Mouse (Mus musculus) midbrain, embryonic 15.5 days (tissue): ENCODE data around the gene Necab2. TPM values are rescaled to one million over a fixed set of nuclear protein-coding genes. Genes with fewer than 3 reads are reported as not detected.

ENCODE experiments used
- ATAC-seq: fragments of 200-750 bp; cut with Nextera tagmentation; replicated peaks from 2 replicates; pipeline ENCODE4 v1.8.0; 2017; ENCODE audit warnings: moderate TSS enrichment
- H3K27ac ChIP-seq: fragments of 300-500 bp; sonication (generic); 2 replicates; pipeline ENCODE4 v1.5.1; 2015; ENCODE audit warnings: mild to moderate bottlenecking, inconsistent platforms
- H3K27me3 ChIP-seq: fragments of 300-500 bp; sonication (generic); replicated peaks from 2 replicates; pipeline ENCODE4 v1.6.1; 2015; ENCODE audit warnings: inconsistent platforms
- H3K36me3 ChIP-seq: fragments of 300-500 bp; sonication (generic); replicated peaks from 2 replicates; pipeline ENCODE4 v1.6.1; 2015; ENCODE audit warnings: inconsistent platforms
- H3K4me1 ChIP-seq: fragments of 300-500 bp; sonication (generic); 2 replicates; pipeline ENCODE4 v1.6.1; 2015; ENCODE audit warnings: inconsistent platforms
- H3K4me2 ChIP-seq: fragments of 300-500 bp; sonication (generic); 2 replicates; pipeline ENCODE4 v1.6.1; 2015; ENCODE audit warnings: inconsistent platforms, mild to moderate bottlenecking, moderate library complexity
- H3K4me3 ChIP-seq: fragments of 300-500 bp; sonication (generic); 2 replicates; pipeline ENCODE4 v1.5.1; 2015; ENCODE audit warnings: mild to moderate bottlenecking, inconsistent platforms
- H3K9ac ChIP-seq: fragments of 300-500 bp; sonication (generic); 2 replicates; pipeline ENCODE4 v1.6.1; 2015; ENCODE audit warnings: mild to moderate bottlenecking, inconsistent platforms
- H3K9me3 ChIP-seq: fragments of 300-500 bp; sonication (generic); 2 replicates; pipeline ENCODE4 v1.6.1; 2016; ENCODE audit warnings: inconsistent platforms
- WGBS: fragments of 180-500 bp; shearing (Covaris S2); methylation state at CpG from one replicate; pipeline ENCODE4 v1.1.7; 2015; ENCODE audit warnings: mixed read lengths; 5-methylcytosine and 5-hydroxymethylcytosine counted together
- polyA plus RNA-seq: library from polyadenylated mRNA; unstranded; fragments of >200 nt; fragmentation: Nextera tagmentation; extraction: Ambion mirVana; gene quantifications from 2 replicates; pipeline ENCODE4 v1.2.1, GENCODE M21; 2015

Necab2 gene
- polyA plus RNA-seq, 1 experiment from 2014 or later, result 53.0 TPM

GRCm38 (mm10) chr8:119440952-119441270 lies 5.6 kb upstream of the Necab2 start:
- no peaks in the 10 kb centered on the region for H3K36me3 ChIP-seq
- H3K4me3 ChIP-seq, result no peak overlapping the region
- ATAC-seq, result 0 out of 2 replicates have a peak, but pooled peaks have one; percentile 11
- H3K27ac ChIP-seq, result no peak overlapping the region
- H3K9me3 ChIP-seq, result no peaks in the 10 kb centered on the region
- H3K4me2 ChIP-seq, result no peak overlapping the region
- 52% methylated on average over 1 of the region's 1 CpGs for WGBS
- 0 out of 2 replicates have a peak, but pooled peaks cover 4% of the 10 kb centered on the region for H3K27me3 ChIP-seq
- H3K9ac ChIP-seq, result no peak overlapping the region
- no peaks in the 10 kb centered on the region; the same call in 1 of the 2 replicates for H3K4me1 ChIP-seq

GRCm38 (mm10) chr8:119442013-119442412 lies 4.5 kb upstream of the Necab2 start:
- WGBS, result 72% methylated on average over 5 of the region's 5 CpGs
- no peak overlapping the region for H3K27ac ChIP-seq
- no peaks in the 10 kb centered on the region for H3K9me3 ChIP-seq
- H3K4me1 ChIP-seq, result peaks cover 4% of the 10 kb centered on the region
- H3K4me3 ChIP-seq, result no peak overlapping the region
- H3K4me2 ChIP-seq, result no peak overlapping the region
- no peak overlapping the region for H3K9ac ChIP-seq
- no peaks in the 10 kb centered on the region for H3K36me3 ChIP-seq
- ATAC-seq, result no peak
- H3K27me3 ChIP-seq, result 0 out of 2 replicates have a peak, but pooled peaks cover 4% of the 10 kb centered on the region

GRCm38 (mm10) chr8:119442970-119443369 lies 3.5 kb upstream of the Necab2 start:
- Histone ChIP-seq H3K9me3 (no peaks in the 10 kb centered on the region), H3K4me2 (no peak overlapping the region), H3K27ac (no peak overlapping the region), H3K4me1 (peaks cover 12% of the 10 kb centered on the region), H3K36me3 (no peaks in the 10 kb centered on the region), H3K9ac (no peak overlapping the region), H3K4me3 (no peak overlapping the region), H3K27me3 (0 out of 2 replicates have a peak, but pooled peaks cover 4% of the 10 kb centered on the region)
- 94% methylated on average over 8 of the region's 8 CpGs for WGBS
- ATAC-seq, result no peak

GRCm38 (mm10) chr8:119446990-119447780 lies 666 bp downstream of the Necab2 start:
- H3K9me3 ChIP-seq, result no peaks in the 10 kb centered on the region
- peak overlapping the region; percentile 72 for H3K4me2 ChIP-seq
- peak; percentile 74 for ATAC-seq
- peaks cover 14% of the 10 kb centered on the region for H3K4me1 ChIP-seq
- H3K4me3 ChIP-seq, result peak overlapping the region; percentile 66
- 0 out of 2 replicates have a peak, but pooled peaks cover 4% of the 10 kb centered on the region for H3K27me3 ChIP-seq
- no peak overlapping the region for H3K27ac ChIP-seq
- H3K9ac ChIP-seq, result peak overlapping the region; percentile 77
- H3K36me3 ChIP-seq, result no peaks in the 10 kb centered on the region
- WGBS, result 1% methylated on average over 42 of the region's 80 CpGs

- H3K4me1 ChIP-seq, result peaks cover 14% of the 10 kb centered on the region
- H3K36me3 ChIP-seq, result no peaks in the 10 kb centered on the region
- peak overlapping the region; percentile 77 for H3K9ac ChIP-seq
- H3K9me3 ChIP-seq, result no peaks in the 10 kb centered on the region
- peak overlapping the region; percentile 66 for H3K4me3 ChIP-seq
- 1% methylated on average over 17 of the region's 17 CpGs for WGBS
- H3K27ac ChIP-seq, result no peak overlapping the region
- ATAC-seq, result 0 out of 2 replicates have a peak, but pooled peaks have one; percentile 12
- peak overlapping the region; percentile 72 for H3K4me2 ChIP-seq
- H3K27me3 ChIP-seq, result 0 out of 2 replicates have a peak, but pooled peaks cover 4% of the 10 kb centered on the region
Observed at GRCm38 (mm10) chr8:119447781-119448170, 1.3 kb downstream of the Necab2 start.

- Histone ChIP-seq H3K4me1 (peaks cover 14% of the 10 kb centered on the region), H3K9ac (no peak overlapping the region), H3K4me3 (no peak overlapping the region), H3K4me2 (no peak overlapping the region), H3K9me3 (no peaks in the 10 kb centered on the region), H3K27me3 (0 out of 2 replicates have a peak, but pooled peaks cover 4% of the 10 kb centered on the region), H3K36me3 (no peaks in the 10 kb centered on the region), H3K27ac (no peak overlapping the region)
- WGBS, result 76% methylated on average over 12 of the region's 12 CpGs
- ATAC-seq, result no peak
Observed at GRCm38 (mm10) chr8:119449627-119450026, 3.1 kb downstream of the Necab2 start.

- 85% methylated on average over 4 of the region's 4 CpGs for WGBS
- H3K9ac ChIP-seq, result no peak overlapping the region
- H3K4me2 ChIP-seq, result no peak overlapping the region
Observed at GRCm38 (mm10) chr8:119451131-119451530, 4.6 kb downstream of the Necab2 start.

GRCm38 (mm10) chr8:119452919-119453318 lies 6.4 kb downstream of the Necab2 start:
- no peak overlapping the region for H3K4me3 ChIP-seq
- H3K4me1 ChIP-seq, result peaks cover 2% of the 10 kb centered on the region; the same call in 1 of the 2 replicates
- no peak overlapping the region for H3K9ac ChIP-seq
- H3K36me3 ChIP-seq, result no peaks in the 10 kb centered on the region
- H3K4me2 ChIP-seq, result no peak overlapping the region
- no peaks in the 10 kb centered on the region for H3K9me3 ChIP-seq
- H3K27ac ChIP-seq, result no peak overlapping the region
- 86% methylated on average over 5 of the region's 5 CpGs for WGBS
- ATAC-seq, result no peak
- no peaks in the 10 kb centered on the region for H3K27me3 ChIP-seq

More at GRCm38 (mm10) chr8:119451131-119451530, 4.6 kb downstream of the Necab2 start:
- Histone ChIP-seq H3K4me3 (no peak overlapping the region), H3K27me3 (no peaks in the 10 kb centered on the region), H3K9me3 (no peaks in the 10 kb centered on the region), H3K36me3 (no peaks in the 10 kb centered on the region), H3K27ac (no peak overlapping the region), H3K4me1 (peaks cover 13% of the 10 kb centered on the region)
- ATAC-seq, result no peak

- peaks cover 13% of the 10 kb centered on the region for H3K4me1 ChIP-seq
- H3K9ac ChIP-seq, result no peak overlapping the region
- ATAC-seq, result no peak
- WGBS, result 88% methylated on average over 5 of the region's 5 CpGs
- H3K9me3 ChIP-seq, result no peaks in the 10 kb centered on the region
- H3K27me3 ChIP-seq, result no peaks in the 10 kb centered on the region
- no peak overlapping the region for H3K27ac ChIP-seq
- no peak overlapping the region for H3K4me3 ChIP-seq
- H3K36me3 ChIP-seq, result no peaks in the 10 kb centered on the region
- no peak overlapping the region for H3K4me2 ChIP-seq
Observed at GRCm38 (mm10) chr8:119456045-119456444, 9.5 kb downstream of the Necab2 start.

- Histone ChIP-seq H3K4me1 (peaks cover 26% of the 10 kb centered on the region), H3K27me3 (no peaks in the 10 kb centered on the region), H3K27ac (peak overlapping the region; percentile 59; the same call in 1 of the 2 replicates), H3K9me3 (no peaks in the 10 kb centered on the region), H3K4me3 (no peak overlapping the region), H3K9ac (0 out of 2 replicates have a peak overlapping the region, but pooled peaks have one; percentile 27), H3K4me2 (peak overlapping the region; percentile 18; the same call in 1 of the 2 replicates), H3K36me3 (no peaks in the 10 kb centered on the region)
- 18% methylated on average over 16 of the region's 16 CpGs for WGBS
- ATAC-seq, result no peak
Observed at GRCm38 (mm10) chr8:119459724-119460123, 13.2 kb downstream of the Necab2 start.

- Histone ChIP-seq H3K9ac (no peak overlapping the region), H3K36me3 (no peaks in the 10 kb centered on the region), H3K27me3 (0 out of 2 replicates have a peak, but pooled peaks cover 5% of the 10 kb centered on the region), H3K9me3 (no peaks in the 10 kb centered on the region), H3K4me1 (peaks cover 43% of the 10 kb centered on the region), H3K27ac (no peak overlapping the region), H3K4me2 (no peak overlapping the region), H3K4me3 (no peak overlapping the region)
- WGBS, result 54% methylated on average over 9 of the region's 9 CpGs
- no peak for ATAC-seq
Observed at GRCm38 (mm10) chr8:119461356-119461755, 14.8 kb downstream of the Necab2 start.

- Histone ChIP-seq H3K27me3 (0 out of 2 replicates have a peak, but pooled peaks cover 5% of the 10 kb centered on the region), H3K36me3 (no peaks in the 10 kb centered on the region), H3K9ac (no peak overlapping the region), H3K4me2 (no peak overlapping the region), H3K27ac (no peak overlapping the region), H3K4me1 (peaks cover 51% of the 10 kb centered on the region), H3K9me3 (no peaks in the 10 kb centered on the region), H3K4me3 (no peak overlapping the region)
- no peak for ATAC-seq
- WGBS, result 32% methylated on average over 7 of the region's 7 CpGs
Observed at GRCm38 (mm10) chr8:119463709-119464108, 17.2 kb downstream of the Necab2 start.
